Mouse (Mus musculus): ENCODE data around the gene Als2.

- no peak for TF ChIP-seq CTCF (IDR thresholded peaks at IDR 0.05; ENCODE audit: control insufficient read depth, insufficient read depth, insufficient read length)
- TF ChIP-seq USF1 (IDR thresholded peaks at IDR 0.05; ENCODE audit: low read depth): no peak
- TF ChIP-seq MAX (IDR thresholded peaks at IDR 0.05): no peak
- TF ChIP-seq CEBPB (IDR thresholded peaks at IDR 0.05; ENCODE audit: low read depth): no peak
- no peak for TF ChIP-seq MYOD1 (IDR thresholded peaks at IDR 0.05; ENCODE audit: control insufficient read depth, insufficient read length, low read depth)
- TF ChIP-seq MYOG (IDR thresholded peaks at IDR 0.05; ENCODE audit: control insufficient read depth, extremely low read depth, insufficient read length): no peak
- no peak for TF ChIP-seq FOSL1 (IDR thresholded peaks at IDR 0.05; ENCODE audit: insufficient read depth, low read length, poor library complexity, severe bottlenecking)
Observed at GRCm38 (mm10) chr1:59168556-59168955, 68.5 kb downstream of the Als2 start.
